Mouse (Mus musculus) gonadal fat pad, adult 2 months (tissue): ENCODE measurements at regions not wholly inside any gene's neighbourhood (a gene's known extent, or its start where the extent isn't known, plus 50 kb on each side); places are given as distances from the start of the nearest gene placed in this dataset.
A peak's percentile ranks its signal among the peaks of the same experiment; 100 is the strongest.

Experiments used
- DNase-seq: peaks from one replicate; pipeline ENCODE4 v3.0.0-alpha.2; 2012; ENCODE audit warnings: low read depth

GRCm38 (mm10) chr17:4424451-4425168, 569.5 kb upstream of the Arid1b start:
- DNase-seq: no peak

- DNase-seq: peak; percentile 19
Observed at GRCm38 (mm10) chr17:4425342-4425741, 568.8 kb upstream of the Arid1b start.

- no peak for DNase-seq
Observed at GRCm38 (mm10) chr17:4429036-4429435, 565.1 kb upstream of the Arid1b start.

GRCm38 (mm10) chr17:4445606-4446005, 548.5 kb upstream of the Arid1b start:
- DNase-seq: no peak

GRCm38 (mm10) chr17:4457491-4457890, 536.6 kb upstream of the Arid1b start:
- no peak for DNase-seq

GRCm38 (mm10) chr17:4461541-4461940, 532.6 kb upstream of the Arid1b start:
- no peak for DNase-seq

DNA sequence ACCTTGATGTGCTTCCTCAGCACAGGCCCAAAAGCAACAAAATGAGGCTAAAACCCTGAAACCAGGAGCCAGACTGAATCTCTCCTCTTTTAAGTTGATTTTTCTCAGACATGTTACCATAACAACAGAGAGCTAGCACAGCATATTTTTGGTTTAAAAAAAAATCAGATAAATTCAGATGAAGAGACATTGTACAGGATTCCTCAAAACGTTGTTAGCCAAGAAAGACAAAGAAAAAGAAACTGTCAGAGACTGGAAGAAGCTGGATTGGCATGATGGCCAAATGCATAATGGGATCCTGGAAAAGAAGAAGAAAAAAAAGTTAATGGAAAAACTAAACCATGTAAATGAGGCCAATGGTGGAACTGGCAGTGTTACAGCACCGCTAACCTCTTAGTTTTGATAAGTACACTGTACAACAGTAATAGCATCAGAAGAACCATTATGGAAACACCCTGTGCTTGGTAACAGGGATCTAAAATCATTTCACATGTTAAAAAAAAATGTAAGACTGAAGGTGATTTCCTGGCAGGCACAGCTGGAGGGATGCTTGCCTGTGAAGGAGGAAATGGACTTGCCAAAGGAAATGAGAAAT, 529.7 kb upstream of the Arid1b start:
- DNase-seq: no peak

- DNase-seq: no peak
Observed at GRCm38 (mm10) chr17:4465741-4466140, 528.4 kb upstream of the Arid1b start.

- DNase-seq: no peak
Observed at GRCm38 (mm10) chr17:4472412-4472811, 521.7 kb upstream of the Arid1b start.

- DNase-seq: no peak
Observed at GRCm38 (mm10) chr17:4474350-4474749, 519.8 kb upstream of the Arid1b start.

DNA sequence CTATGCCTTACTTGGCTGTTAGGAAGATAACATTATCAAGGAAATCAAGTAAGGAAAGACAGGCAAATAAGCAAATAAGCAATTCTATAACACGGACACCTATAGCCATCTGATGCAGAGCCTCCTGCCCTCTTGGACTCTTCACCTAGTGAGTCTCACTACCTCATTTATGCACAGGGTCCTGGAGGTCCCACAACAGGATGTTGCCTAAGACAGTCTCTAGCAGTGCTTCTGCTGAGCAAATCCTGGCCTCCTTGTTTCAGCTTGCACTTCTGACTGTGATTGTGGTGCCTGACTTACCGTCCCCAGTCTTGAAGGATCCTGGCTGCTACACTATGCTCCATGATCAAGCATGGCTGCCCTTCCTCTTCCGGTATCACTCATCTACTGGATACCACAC, 518.5 kb upstream of the Arid1b start:
- no peak for DNase-seq

- DNase-seq: no peak
Observed at GRCm38 (mm10) chr17:4494392-4494791, 499.7 kb upstream of the Arid1b start.

DNA sequence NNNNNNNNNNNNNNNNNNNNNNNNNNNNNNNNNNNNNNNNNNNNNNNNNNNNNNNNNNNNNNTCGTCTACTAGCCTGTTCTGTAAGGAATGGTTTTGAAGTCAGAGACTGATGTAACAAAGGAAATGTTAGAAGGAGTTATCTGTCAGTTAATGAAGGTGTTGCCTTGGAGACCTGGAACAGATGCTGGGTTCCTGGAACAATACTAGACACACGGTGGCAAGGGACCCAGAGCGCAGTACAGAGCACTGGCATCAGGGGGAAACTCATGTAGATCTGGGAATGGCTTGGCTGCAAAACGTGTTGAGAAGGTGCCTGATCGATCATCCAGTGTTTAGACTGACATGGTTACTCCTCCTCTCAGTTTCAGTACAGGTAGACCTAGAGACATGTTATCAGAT, 493.6 kb upstream of the Arid1b start:
- no peak for DNase-seq

GRCm38 (mm10) chr17:4501029-4501428, 493.1 kb upstream of the Arid1b start:
- DNase-seq: no peak

GRCm38 (mm10) chr17:4504951-4505350, 489.2 kb upstream of the Arid1b start:
- DNase-seq: no peak

DNA sequence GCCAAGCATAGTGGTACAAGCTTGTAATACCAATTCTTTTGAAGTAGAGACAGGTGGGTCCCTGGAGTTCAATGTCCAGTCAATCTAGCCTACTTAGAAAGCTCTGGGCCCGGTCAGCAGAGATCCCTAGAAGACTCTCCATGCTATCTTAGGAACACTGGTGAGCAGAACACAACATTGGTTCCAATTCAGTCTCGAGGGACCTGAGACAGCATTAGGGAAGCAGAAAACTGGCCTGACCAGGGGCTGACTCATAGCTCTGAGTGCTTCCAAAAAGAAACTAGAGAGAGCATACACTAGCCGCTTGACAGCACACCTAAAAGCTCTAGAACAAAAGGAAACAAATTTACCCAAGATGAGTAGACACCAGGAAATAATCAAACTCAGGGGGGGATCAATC, 484.6 kb upstream of the Arid1b start:
- no peak for DNase-seq

DNA sequence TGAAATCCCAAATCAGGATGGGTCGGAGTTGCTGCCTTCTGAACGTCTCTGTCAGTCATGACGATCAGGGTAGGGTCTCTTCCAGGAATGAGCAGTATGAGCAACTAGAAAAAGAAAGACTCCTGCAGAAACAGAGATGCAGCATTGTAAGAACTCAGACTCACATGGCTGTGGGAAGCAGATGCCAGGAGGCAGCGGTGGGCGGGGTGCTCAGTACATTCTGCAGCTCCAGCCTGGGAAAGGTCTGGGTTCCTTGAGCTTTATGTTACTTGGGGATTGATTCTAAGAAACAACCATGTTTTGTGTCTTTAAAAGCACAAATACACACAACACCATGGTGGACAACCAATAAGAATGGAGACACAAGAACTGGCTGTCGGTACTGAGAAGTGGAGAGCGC, 478.0 kb upstream of the Arid1b start:
- no peak for DNase-seq

DNA sequence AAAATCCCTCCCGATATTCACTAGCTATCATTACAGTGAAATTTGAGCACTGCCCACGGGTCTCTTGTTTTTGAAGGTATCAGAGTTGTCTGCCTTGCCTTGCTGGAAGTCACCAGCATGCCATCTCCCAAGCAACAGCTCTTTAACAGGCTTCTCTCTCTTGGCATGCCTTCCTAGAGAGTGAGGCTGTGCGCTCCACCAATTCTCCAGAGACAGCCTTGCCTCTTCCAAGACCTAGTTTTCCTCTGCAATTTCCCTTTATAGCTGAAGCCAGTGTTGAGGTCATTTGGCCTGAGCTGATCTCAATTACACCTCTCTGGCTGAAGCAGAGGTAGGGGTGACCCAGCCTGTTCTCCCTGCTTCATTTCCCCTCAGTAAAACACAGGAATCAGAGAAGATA, 477.3 kb upstream of the Arid1b start:
- DNase-seq: no peak

- no peak for DNase-seq
Observed at GRCm38 (mm10) chr17:4521031-4521430, 473.1 kb upstream of the Arid1b start.

DNA sequence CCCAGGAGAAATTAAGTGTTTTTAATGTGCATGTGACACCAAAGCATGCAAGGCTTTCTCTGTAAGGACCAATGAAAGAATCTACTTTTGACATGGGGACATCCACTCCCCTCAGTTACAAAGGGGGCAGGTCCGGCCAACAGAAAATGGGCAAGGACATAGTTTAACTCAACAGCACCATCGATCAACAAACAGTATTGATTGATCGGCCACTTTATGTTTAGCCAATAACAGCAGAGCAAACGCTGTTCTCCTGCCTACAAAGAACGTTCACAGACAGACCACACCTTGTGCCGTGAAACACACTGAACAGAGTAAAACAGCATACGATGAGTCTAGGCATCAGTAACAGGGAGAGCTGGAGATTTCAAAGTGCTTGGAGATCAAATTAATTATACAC, 467.7 kb upstream of the Arid1b start:
- no peak for DNase-seq

- DNase-seq: no peak
Observed at GRCm38 (mm10) chr17:4532126-4532525, 462.0 kb upstream of the Arid1b start.

GRCm38 (mm10) chr17:4540435-4540834, 453.7 kb upstream of the Arid1b start:
- DNase-seq: no peak

GRCm38 (mm10) chr17:4541020-4541743, 452.9 kb upstream of the Arid1b start:
- DNase-seq: no peak
